Mouse (Mus musculus) hindbrain, postnatal 0 days (tissue): ENCODE data around the gene Reg3d. TPM values are rescaled to one million over a fixed set of nuclear protein-coding genes. Genes with fewer than 3 reads are reported as not detected.
A peak's percentile ranks its signal among the peaks of the same experiment; 100 is the strongest.

Experiments
- ATAC-seq: fragments of 200-750 bp; cut with Nextera tagmentation; 2 replicates; pipeline ENCODE4 v1.8.0; 2017; ENCODE audit warnings: mild to moderate bottlenecking, moderate TSS enrichment, moderate library complexity
- DNase-seq: peaks from one replicate; pipeline ENCODE4 v3.0.0-alpha.2; 2015; ENCODE audit warnings: low spot score
- H3K27ac ChIP-seq: fragments of 300-500 bp; sonication (generic); 2 replicates; pipeline ENCODE4 v1.5.1; 2014; ENCODE audit warnings: mild to moderate bottlenecking
- H3K27me3 ChIP-seq: fragments of 300-500 bp; sonication (generic); 2 replicates; pipeline ENCODE4 v1.6.1; 2014; ENCODE audit warnings: low read length, mixed read lengths; ENCODE audit not compliant: insufficient read depth
- H3K36me3 ChIP-seq: fragments of 300-500 bp; sonication (generic); 2 replicates; pipeline ENCODE4 v1.6.1; 2014; ENCODE audit warnings: low read length, mixed read lengths; ENCODE audit not compliant: insufficient read depth
- H3K4me1 ChIP-seq: fragments of 300-500 bp; sonication (generic); 2 replicates; pipeline ENCODE4 v1.6.1; 2014; ENCODE audit warnings: antibody characterized with exemption, low read length, mixed read lengths; ENCODE audit not compliant: insufficient read depth
- H3K4me2 ChIP-seq: fragments of 300-500 bp; sonication (generic); 2 replicates; pipeline ENCODE4 v1.6.1; 2014; ENCODE audit warnings: low read depth, mild to moderate bottlenecking, low read length, moderate library complexity, mixed read lengths
- H3K4me3 ChIP-seq: fragments of 300-500 bp; sonication (generic); 2 replicates; pipeline ENCODE4 v1.5.1; 2014; ENCODE audit warnings: low read length
- H3K9ac ChIP-seq: fragments of 300-500 bp; sonication (generic); replicated peaks from 2 replicates; pipeline ENCODE4 v1.6.1; 2014; ENCODE audit warnings: mild to moderate bottlenecking, low read length, moderate library complexity, mixed read lengths
- H3K9me3 ChIP-seq: fragments of 300-500 bp; sonication (generic); 2 replicates; pipeline ENCODE4 v1.6.1; 2016; ENCODE audit warnings: low read length, mixed read lengths
- CTCF ChIP-seq: IDR thresholded peaks from 2 replicates; pipeline ENCODE4 v1.5.1; 2016; ENCODE audit warnings: antibody characterized with exemption, control low read depth, low read depth
- WGBS: fragments of 180-500 bp; shearing (Covaris S2); extraction: QIAGEN DNeasy Blood & Tissue Kit; methylation state at CpG from one replicate; pipeline ENCODE4 v1.1.7; 2014; 5-methylcytosine and 5-hydroxymethylcytosine counted together
- polyA plus RNA-seq: library from polyadenylated mRNA; unstranded; fragments of >200 nt; fragmentation: Nextera tagmentation; extraction: Ambion mirVana; gene quantifications from 2 replicates; pipeline ENCODE4 v1.2.1, GENCODE M21; 2015
- total RNA-seq: library from RNA; depleted of rRNA; stranded (reverse); fragments of >200 nt; gene quantifications from 2 replicates; pipeline ENCODE4 v1.2.3, GENCODE M21; 2014; rRNA removed

Reg3d gene
- total and polyA plus RNA-seq, 2 experiments from 2014 or later, result not detected

- Histone ChIP-seq H3K27me3 (no peaks in the 10 kb centered on the region), H3K27ac (no peak overlapping the region), H3K4me2 (no peak overlapping the region), H3K9ac (no peak overlapping the region), H3K4me3 (no peak overlapping the region), H3K36me3 (no peaks in the 10 kb centered on the region), H3K9me3 (no peaks in the 10 kb centered on the region), H3K4me1 (no peaks in the 10 kb centered on the region)
- ATAC-seq (no peak), DNase-seq (no peak)
- TF ChIP-seq CTCF, result no peak
- WGBS, result 70% methylated on average over 2 of the region's 2 CpGs
Observed at GRCm38 (mm10) chr6:78361971-78362563, 16.6 kb downstream of the Reg3d start.

- Histone ChIP-seq H3K4me2 (no peak overlapping the region), H3K36me3 (no peaks in the 10 kb centered on the region), H3K4me3 (no peak overlapping the region), H3K27ac (no peak overlapping the region), H3K9me3 (no peaks in the 10 kb centered on the region), H3K4me1 (no peaks in the 10 kb centered on the region), H3K9ac (no peak overlapping the region), H3K27me3 (no peaks in the 10 kb centered on the region)
- no peak for ATAC-seq
- DNase-seq, result no peak
- 82% methylated on average over 2 of the region's 2 CpGs for WGBS
- TF ChIP-seq CTCF, result no peak
Observed at GRCm38 (mm10) chr6:78341689-78342088, 37.0 kb downstream of the Reg3d start.

GRCm38 (mm10) chr6:78340296-78340695 is 38.4 kb downstream of the Reg3d start:
- Histone ChIP-seq H3K27ac (no peak overlapping the region), H3K9ac (no peak overlapping the region), H3K36me3 (no peaks in the 10 kb centered on the region), H3K9me3 (no peaks in the 10 kb centered on the region), H3K4me3 (no peak overlapping the region), H3K4me2 (no peak overlapping the region), H3K4me1 (no peaks in the 10 kb centered on the region), H3K27me3 (no peaks in the 10 kb centered on the region)
- TF ChIP-seq CTCF, result no peak
- ATAC-seq, result no peak
- DNase-seq, result no peak

- WGBS, result 26% methylated on average over 7 of the region's 7 CpGs
- Histone ChIP-seq H3K27me3 (no peaks in the 10 kb centered on the region), H3K4me2 (no peak overlapping the region), H3K4me1 (no peaks in the 10 kb centered on the region), H3K4me3 (no peak overlapping the region), H3K27ac (no peak overlapping the region), H3K9me3 (no peaks in the 10 kb centered on the region), H3K36me3 (no peaks in the 10 kb centered on the region), H3K9ac (no peak overlapping the region)
- TF ChIP-seq CTCF, result peak; percentile 78
- DNase-seq (peak; percentile 81), ATAC-seq (peak; percentile 70; the same call in 1 of the 2 replicates)
Observed at GRCm38 (mm10) chr6:78331919-78332569, 46.6 kb downstream of the Reg3d start.

GRCm38 (mm10) chr6:78329166-78329565 is 49.5 kb downstream of the Reg3d start:
- H3K36me3 ChIP-seq, result no peaks in the 10 kb centered on the region
- no peaks in the 10 kb centered on the region for H3K4me1 ChIP-seq
- 58% methylated on average over 2 of the region's 2 CpGs for WGBS
- no peaks in the 10 kb centered on the region for H3K9me3 ChIP-seq
- H3K27me3 ChIP-seq, result no peaks in the 10 kb centered on the region
- ATAC-seq (no peak), DNase-seq (no peak)
- no peak for TF ChIP-seq CTCF
- no peak overlapping the region for H3K4me3 ChIP-seq
- H3K9ac ChIP-seq, result no peak overlapping the region
- no peak overlapping the region for H3K27ac ChIP-seq
- H3K4me2 ChIP-seq, result no peak overlapping the region

DNA sequence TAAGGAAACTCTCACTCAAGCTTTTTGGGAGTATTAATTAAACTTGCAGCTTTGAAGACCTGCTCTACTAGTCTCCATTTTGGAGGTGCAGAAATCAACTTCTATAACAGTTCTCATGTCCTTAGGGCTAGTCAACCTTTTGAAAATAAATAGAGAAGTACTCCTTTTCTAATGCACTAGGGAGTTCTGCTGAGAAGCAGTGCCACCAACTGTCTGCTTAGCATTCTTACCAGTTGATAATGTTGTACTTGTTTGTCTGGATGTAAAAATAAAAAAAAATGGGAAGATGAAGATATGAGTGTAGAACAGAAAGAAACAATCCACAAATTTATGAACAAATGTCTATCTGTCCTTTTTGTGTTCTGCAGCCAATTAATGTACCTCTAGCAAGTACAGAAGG is 50.9 kb downstream of the Reg3d start:
- H3K4me3 ChIP-seq, result no peak overlapping the region
- H3K36me3 ChIP-seq, result no peaks in the 10 kb centered on the region
- no peak overlapping the region for H3K9ac ChIP-seq
- no peaks in the 10 kb centered on the region for H3K27me3 ChIP-seq
- DNase-seq, result peak; percentile 52
- no peaks in the 10 kb centered on the region for H3K4me1 ChIP-seq
- no peak overlapping the region for H3K4me2 ChIP-seq
- TF ChIP-seq CTCF, result peak; percentile 51
- no peak for ATAC-seq
- H3K9me3 ChIP-seq, result no peaks in the 10 kb centered on the region
- no peak overlapping the region for H3K27ac ChIP-seq

Other genes starting within 250 kb of the Reg3d start
- 3.2 and 7.7 TPM in 2 replicates for gene Reg3b, start 8.2 kb downstream of the Reg3d start, total RNA-seq
- 10.5 TPM in 2 replicates for gene Reg3b, start 8.2 kb downstream of the Reg3d start, polyA plus RNA-seq
- 0.16 TPM in 1 of 2 replicates, not detected in the other for gene Reg3a, start 1.8 kb upstream of the Reg3d start, total RNA-seq
- not detected in 2 replicates for gene Reg3a, start 1.8 kb upstream of the Reg3d start, polyA plus RNA-seq
- gene Reg2, start 16.8 kb upstream of the Reg3d start, total RNA-seq, result not detected in 2 replicates
- gene Reg2, start 16.8 kb upstream of the Reg3d start, polyA plus RNA-seq, result not detected in 2 replicates
- gene Reg1, start 43.8 kb upstream of the Reg3d start, total RNA-seq, result not detected in 2 replicates
- gene Reg1, start 43.8 kb upstream of the Reg3d start, polyA plus RNA-seq, result not detected in 2 replicates
- gene Reg3g, start 90.0 kb upstream of the Reg3d start, total RNA-seq, result not detected in 2 replicates
- not detected in 2 replicates for gene Reg3g, start 90.0 kb upstream of the Reg3d start, polyA plus RNA-seq